Mouse (Mus musculus): ENCODE data around the gene Dazap2. TPM values are rescaled to one million over a fixed set of nuclear protein-coding genes. Genes with fewer than 3 reads are reported as not detected.

Dazap2 gene
- polyA plus RNA-seq (2014; fragmentation: Illumina TruSeq; extraction: RNeasy Lipid Tissue Mini Kit (QIAGEN cat#74804); ENCODE audit: low read depth, low replicate concordance) = 106 TPM

GRCm38 (mm10) chr15:100614996-100615824 lies at the start of gene Dazap2:
TSS of gene Dazap2 (plus strand) at chr15:100615349.

GRCm38 (mm10) chr15:100599276-100600046 lies 15.7 kb upstream of the Dazap2 start, which contains the start of gene Pou6f1:
TSS of gene Pou6f1 (minus strand) at chr15:100599984.

GRCm38 (mm10) chr15:100636700-100637501 lies 21.8 kb downstream of the Dazap2 start, which contains the start of gene Smagp:
TSS of gene Smagp (minus strand) at chr15:100636940.

GRCm38 (mm10) chr15:100669337-100669736 lies 54.2 kb downstream of the Dazap2 start, which contains the start of gene Bin2:
TSS of gene Bin2 (minus strand) at chr15:100669553.

Other genes with a start within 250 kb of the Dazap2 start
- 0.17 TPM for gene Gm5475, start 193.2 kb upstream of the Dazap2 start, polyA plus RNA-seq (2014; fragmentation: Illumina TruSeq; extraction: RNeasy Lipid Tissue Mini Kit (QIAGEN cat#74804); ENCODE audit: low read depth, low replicate concordance)
- 10.5 TPM for gene Slc11a2, start 190.3 kb upstream of the Dazap2 start, polyA plus RNA-seq (2014; fragmentation: Illumina TruSeq; extraction: RNeasy Lipid Tissue Mini Kit (QIAGEN cat#74804); ENCODE audit: low read depth, low replicate concordance)
- 8.6 TPM for gene Letmd1, start 146.3 kb upstream of the Dazap2 start, polyA plus RNA-seq (2014; fragmentation: Illumina TruSeq; extraction: RNeasy Lipid Tissue Mini Kit (QIAGEN cat#74804); ENCODE audit: low read depth, low replicate concordance)
- 11.5 TPM for gene Csrnp2, start 119.9 kb upstream of the Dazap2 start, polyA plus RNA-seq (2014; fragmentation: Illumina TruSeq; extraction: RNeasy Lipid Tissue Mini Kit (QIAGEN cat#74804); ENCODE audit: low read depth, low replicate concordance)
- 9.3 TPM for gene Tfcp2, start 63.3 kb upstream of the Dazap2 start, polyA plus RNA-seq (2014; fragmentation: Illumina TruSeq; extraction: RNeasy Lipid Tissue Mini Kit (QIAGEN cat#74804); ENCODE audit: low read depth, low replicate concordance)
- gene Pou6f1, start 15.4 kb upstream of the Dazap2 start, polyA plus RNA-seq (2014; fragmentation: Illumina TruSeq; extraction: RNeasy Lipid Tissue Mini Kit (QIAGEN cat#74804); ENCODE audit: low read depth, low replicate concordance) = 12.5 TPM
- gene Smagp, start 21.6 kb downstream of the Dazap2 start, polyA plus RNA-seq (2014; fragmentation: Illumina TruSeq; extraction: RNeasy Lipid Tissue Mini Kit (QIAGEN cat#74804); ENCODE audit: low read depth, low replicate concordance) = not detected
- gene Bin2, start 54.2 kb downstream of the Dazap2 start, polyA plus RNA-seq (2014; fragmentation: Illumina TruSeq; extraction: RNeasy Lipid Tissue Mini Kit (QIAGEN cat#74804); ENCODE audit: low read depth, low replicate concordance) = 10.4 TPM
- gene Cela1, start 72.6 kb downstream of the Dazap2 start, polyA plus RNA-seq (2014; fragmentation: Illumina TruSeq; extraction: RNeasy Lipid Tissue Mini Kit (QIAGEN cat#74804); ENCODE audit: low read depth, low replicate concordance) = not detected
- 0.36 TPM for gene Galnt6, start 114.0 kb downstream of the Dazap2 start, polyA plus RNA-seq (2014; fragmentation: Illumina TruSeq; extraction: RNeasy Lipid Tissue Mini Kit (QIAGEN cat#74804); ENCODE audit: low read depth, low replicate concordance)
- 14.5 TPM for gene Slc4a8, start 146.4 kb downstream of the Dazap2 start, polyA plus RNA-seq (2014; fragmentation: Illumina TruSeq; extraction: RNeasy Lipid Tissue Mini Kit (QIAGEN cat#74804); ENCODE audit: low read depth, low replicate concordance)